Mouse (Mus musculus): ENCODE data around the gene Slc22a1.

Slc22a1 gene

DNA sequence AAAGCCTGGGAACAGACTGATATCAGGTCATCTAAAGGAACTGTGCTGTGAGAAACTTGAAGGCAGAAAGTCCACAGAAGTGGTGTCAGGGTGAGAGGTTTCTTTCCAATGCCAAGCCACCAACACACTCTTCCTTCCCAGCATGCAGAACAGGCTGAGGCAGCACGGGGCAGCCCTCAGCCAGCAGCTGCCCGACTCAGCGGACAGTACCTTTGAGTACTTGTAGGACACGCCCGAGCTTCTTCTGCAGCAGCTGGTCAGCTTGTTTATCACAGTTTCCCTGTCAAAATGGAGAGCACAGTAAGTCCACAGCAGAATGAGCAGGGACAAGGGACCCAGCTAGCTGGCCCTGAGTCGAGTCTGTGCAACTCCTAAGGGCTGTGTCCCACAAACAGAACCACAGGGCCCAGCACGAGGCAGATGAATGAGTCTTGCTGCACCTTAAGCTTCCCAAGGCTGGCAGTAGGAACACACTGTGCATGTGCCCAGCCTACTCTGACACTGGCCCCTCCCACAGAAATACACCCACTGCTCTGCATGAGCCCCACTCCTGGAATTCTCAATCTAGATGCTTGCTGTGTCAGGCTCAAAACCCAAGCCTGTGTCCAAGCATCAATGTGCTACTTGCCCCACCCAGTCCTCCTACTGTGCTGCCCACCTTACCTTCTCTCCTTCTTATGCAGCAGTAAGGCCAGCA is 9.4 kb upstream of the Slc22a1 start:
- DNase-seq (ENCODE audit: low read depth, low spot score): no peak

DNA sequence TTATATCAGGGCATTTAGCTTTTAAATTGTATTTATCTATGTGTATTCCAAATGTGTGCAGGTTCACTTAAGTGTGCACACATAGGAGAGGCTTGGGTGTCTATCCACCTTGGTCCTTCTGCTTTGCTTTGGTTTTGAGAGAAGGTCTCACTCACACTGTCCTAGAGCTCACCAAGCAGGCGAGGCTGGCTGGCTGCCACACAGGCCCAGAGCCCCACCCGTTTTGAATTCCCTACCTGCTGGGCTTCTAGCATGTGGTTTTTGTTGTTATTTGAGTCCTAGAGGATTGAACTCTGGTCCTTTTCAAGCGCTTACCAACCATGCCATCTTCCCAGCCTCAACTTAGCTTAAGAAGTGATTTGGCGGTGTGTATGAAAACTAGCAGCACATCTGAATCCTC is 8.8 kb upstream of the Slc22a1 start:
- no peak for DNase-seq (ENCODE audit: low read depth, low spot score)

DNA sequence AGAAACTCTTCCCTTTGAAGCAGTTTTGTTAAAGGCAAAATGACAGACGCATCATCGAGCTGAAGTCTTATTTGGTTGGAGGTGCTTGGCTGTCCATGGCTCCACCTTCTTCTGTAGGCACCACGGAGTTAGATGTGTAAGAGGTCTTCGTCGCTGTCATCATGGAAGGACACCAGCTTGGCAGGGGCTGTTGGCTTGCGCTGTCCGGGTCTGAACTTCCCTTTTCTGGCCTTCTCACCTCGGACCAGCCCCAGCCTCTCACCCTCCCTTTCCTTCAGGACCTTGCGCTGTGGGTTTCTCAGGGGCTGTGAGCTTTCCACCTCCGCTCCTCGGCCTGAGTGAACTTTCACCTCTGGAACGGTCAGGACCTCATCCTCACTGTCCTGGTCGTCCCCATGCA is 8.0 kb upstream of the Slc22a1 start:
- no peak for DNase-seq (ENCODE audit: low read depth, low spot score)

DNA sequence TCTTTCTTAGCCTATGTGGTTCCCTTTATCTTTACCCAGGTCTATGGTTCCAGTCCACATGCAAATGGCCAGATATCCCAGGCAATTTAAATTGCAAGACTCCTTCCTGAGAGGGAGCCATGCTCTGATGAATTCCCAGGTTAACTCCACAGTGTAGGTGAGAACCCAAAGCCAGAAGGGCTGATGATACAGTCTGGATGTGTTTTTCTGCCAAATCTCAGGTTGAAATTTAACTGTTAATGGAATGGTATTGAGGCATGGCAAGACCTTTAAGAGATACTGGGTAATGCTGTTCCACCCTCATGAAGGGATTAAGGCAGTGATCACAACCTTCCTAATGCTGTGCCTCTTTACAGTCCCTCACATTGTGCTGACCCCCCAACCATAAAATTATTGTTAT is 2.6 kb upstream of the Slc22a1 start:
- DNase-seq (ENCODE audit: low read depth, low spot score): no peak

DNA sequence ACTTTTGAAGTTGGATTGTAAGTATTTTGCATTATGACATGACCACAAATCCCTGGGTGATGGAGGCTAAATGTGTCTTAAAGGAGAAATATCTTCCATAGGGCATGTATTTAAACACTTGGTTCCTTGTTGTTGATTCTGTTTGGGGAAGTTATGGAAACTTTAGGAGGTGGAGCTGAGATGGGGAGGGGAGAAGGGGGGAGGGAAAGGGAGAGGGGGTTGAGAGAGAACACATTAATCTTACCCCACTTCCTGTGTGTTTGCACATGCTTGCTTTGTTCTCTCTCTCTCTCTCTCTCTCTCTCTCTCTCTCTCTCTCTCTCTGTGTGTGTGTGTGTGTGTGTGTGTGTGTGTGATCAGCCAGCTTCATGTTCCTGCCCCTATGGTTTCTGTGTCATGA is 1.5 kb upstream of the Slc22a1 start:
- DNase-seq (ENCODE audit: low read depth, low spot score): peak; percentile 52

DNA sequence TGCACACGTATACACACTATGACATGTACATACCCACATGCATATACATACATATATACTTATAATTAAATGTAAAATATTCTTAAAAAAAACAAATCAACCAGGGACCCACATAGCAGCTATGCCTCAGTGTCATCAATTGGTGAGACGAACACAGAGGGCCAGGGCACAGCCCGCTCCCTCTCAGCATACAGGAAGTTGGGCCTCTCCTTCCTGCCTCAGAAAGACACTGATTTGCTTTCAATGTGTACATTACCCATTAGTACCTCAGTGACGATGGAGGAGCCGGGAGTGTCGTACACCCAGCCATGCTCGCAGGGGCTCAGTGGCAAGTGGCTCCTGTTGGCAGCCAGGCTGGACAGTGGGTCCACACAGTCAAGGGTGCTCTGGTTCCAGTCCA is 649 bp downstream of the Slc22a1 start:
- peak; percentile 35 for DNase-seq (ENCODE audit: low read depth, low spot score)

GRCm38 (mm10) chr17:12673871-12674270 is 1.8 kb downstream of the Slc22a1 start:
- no peak for DNase-seq (ENCODE audit: low read depth, low spot score)

DNA sequence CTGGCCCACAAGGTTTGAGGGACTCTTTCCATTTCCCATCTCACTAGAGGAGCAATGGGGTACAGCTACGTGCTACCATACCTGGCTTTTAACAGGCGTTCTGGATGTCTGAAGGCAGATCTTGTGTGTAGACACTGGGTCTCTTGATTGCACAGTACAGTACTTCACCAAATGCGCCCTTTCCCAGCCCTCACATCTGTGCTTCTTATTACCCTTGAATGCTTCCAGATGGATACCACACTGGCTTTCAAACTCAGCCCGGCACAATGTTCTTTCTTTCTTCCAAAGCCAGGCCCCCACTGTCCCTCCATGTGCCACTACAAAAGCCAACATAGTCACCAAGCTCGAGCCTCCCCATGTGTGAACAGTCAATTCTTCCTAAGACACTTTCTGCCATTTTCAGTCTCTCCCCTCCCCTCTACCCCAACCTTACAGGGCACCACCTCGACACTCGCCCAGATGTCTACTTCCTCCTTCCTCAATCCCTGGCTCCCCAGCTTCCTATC is 3.3 kb downstream of the Slc22a1 start:
- DNase-seq (ENCODE audit: low read depth, low spot score): no peak

DNA sequence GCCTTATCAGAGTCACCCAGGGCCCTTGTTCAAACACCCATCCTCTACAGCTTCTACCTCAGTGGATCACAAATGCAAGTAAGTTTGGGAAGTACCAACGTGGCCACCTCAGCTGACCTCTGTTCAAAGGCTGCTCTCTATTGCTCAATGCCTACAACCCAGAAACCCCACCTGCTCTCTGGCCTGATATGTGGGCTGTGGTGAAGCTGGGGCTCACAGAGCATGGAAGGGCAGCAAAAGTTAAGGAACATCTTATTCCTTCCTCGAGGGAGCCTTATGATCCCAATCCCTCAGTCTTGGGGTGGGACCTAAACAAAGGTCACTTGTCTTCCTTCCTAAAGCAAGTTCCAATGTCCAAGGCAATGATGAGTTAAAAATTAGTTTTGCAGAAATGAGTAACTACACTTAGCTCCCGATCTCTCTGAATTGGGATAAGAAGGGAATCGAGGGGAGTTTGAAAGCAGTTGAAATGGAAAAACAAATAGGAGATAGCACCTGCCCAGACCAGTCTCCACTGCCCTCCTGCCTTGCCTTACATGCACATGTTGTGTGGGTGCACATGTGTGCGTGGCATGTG is 4.5 kb downstream of the Slc22a1 start:
- no peak for DNase-seq (ENCODE audit: low read depth, low spot score)

DNA sequence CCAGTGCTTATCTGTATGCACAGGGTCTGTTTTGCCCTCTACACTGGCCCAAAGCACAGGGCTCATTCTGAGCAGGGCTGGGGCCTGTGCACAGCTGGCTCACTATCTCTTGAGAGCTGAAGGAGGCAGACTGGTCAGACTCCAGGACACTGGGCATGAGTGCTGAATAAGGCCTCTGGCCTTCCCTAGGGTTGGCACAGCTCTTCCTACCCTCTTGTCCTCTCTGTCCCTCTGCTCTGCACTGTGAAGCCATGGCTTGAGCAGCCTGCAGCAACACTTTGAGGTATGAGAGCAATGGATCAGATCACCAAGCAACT is 6.3 kb downstream of the Slc22a1 start:
- no peak for DNase-seq (ENCODE audit: low read depth, low spot score)

- DNase-seq (ENCODE audit: low read depth, low spot score): no peak
Measured at GRCm38 (mm10) chr17:12668478-12669362, 6.9 kb downstream of the Slc22a1 start.

- DNase-seq (ENCODE audit: low read depth, low spot score): no peak
Measured at GRCm38 (mm10) chr17:12664156-12664555, 11.5 kb downstream of the Slc22a1 start.

DNA sequence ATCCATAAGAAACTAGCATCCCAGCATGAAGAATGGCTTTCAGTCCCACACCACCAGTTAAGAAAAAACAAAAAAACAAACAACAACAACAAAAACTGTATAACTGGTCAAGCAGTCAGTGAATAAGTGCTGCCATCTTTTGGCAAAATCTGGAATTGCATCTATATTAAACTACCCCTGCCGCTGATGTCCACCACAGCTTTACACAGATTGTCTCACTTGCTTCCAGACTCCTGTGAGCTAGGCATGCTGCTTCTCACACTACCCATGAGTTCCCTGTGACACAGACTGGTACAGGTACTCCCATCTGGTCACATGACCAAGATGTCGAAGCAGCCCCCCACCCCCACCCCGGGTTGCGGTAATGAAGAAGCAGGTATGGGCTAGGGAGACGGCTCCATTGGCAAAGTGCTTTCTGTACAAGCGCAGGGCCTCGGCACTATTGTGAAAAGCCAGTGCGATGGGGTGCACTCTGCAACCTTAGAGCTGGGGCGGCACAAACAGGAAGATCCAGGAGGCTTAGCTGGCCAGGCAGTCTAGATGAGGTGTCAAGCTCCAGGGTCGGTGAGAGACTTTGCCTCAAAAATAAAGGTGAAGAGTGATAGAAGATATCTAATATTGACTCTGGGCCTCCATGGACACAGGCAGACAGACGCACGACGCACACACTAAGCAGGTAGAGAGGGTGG is 14.9 kb downstream of the Slc22a1 start:
- peak; percentile 37 for DNase-seq (ENCODE audit: low read depth, low spot score)

DNA sequence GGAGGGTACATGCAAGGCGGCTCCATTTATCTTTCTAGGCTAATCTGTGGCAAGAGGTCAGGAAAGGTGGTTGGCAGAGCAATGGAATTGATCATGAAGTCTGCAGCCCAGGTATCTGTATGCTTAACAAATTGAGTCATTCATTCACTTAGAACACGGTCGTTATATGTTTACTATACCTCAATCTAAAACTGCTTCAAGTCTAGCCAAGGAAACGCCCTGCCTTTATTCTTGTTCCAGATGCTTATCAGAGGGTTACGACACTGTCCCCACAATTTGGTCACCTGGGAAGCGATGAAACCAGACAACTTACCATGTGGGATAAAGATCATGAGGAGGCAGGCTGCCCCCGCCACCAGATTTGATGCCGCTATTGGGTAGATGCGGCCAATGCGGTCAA is 16.4 kb downstream of the Slc22a1 start:
- no peak for DNase-seq (ENCODE audit: low read depth, low spot score)

DNA sequence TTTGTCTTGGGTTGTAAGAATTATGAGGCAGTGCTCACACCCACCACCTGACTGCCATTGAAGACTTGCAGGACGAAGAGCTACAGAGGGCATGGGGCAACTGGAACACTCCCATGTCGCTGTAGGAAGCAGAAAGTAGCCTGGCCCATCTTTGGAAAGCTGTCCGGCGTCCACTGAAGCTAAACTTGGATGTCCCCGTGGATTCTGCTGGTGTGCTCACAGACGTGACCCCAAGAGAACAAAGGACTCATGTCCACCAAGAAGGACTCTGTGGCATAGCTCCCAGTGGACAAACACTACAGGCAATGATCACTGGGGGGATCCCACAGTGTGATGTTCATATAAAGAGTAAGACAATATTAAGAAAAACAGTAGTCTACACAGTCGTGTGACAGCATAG is 16.8 kb downstream of the Slc22a1 start:
- no peak for DNase-seq (ENCODE audit: low read depth, low spot score)

GRCm38 (mm10) chr17:12655826-12656225 is 19.8 kb downstream of the Slc22a1 start:
- DNase-seq (ENCODE audit: low read depth, low spot score): peak; percentile 67

DNA sequence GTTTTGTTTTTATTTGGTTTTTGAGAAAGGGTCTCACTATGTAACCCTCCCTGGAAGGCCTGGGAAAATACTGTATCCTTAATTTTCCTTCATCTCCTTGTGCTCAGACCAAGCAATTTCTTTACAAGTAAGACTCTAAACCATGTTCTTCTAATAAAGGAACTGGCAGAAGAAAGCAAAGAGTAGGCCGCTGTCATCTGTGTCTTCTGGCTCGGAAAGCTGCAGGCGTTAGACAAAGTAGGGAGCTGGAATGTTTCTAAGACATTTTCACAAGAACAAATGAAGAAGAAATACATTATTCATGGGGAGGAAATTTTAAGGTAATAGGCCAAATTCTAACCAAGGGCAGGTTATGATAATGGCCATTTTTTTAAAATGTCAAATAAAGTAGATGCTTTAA is 21.6 kb downstream of the Slc22a1 start:
- no peak for DNase-seq (ENCODE audit: low read depth, low spot score)

DNA sequence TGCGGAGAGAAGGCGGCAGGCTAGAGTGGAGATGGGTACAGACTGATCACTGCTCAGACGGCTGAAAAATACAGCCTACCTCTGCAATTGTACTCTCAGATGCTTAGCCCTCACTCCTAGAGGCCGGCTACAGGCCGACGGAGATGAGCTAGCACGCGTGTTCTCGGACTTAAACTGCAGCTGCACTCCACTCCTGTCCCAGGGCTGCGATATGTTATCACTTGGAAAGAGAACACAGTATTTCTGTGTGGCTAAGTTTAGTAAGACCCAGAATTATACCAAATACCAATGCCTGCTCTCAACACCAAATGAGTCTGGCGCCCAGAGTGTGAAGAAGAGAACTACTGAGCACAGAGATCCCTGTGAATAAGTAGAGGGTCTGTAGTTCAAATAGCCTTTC is 23.0 kb downstream of the Slc22a1 start:
- DNase-seq (ENCODE audit: low read depth, low spot score): no peak

GRCm38 (mm10) chr17:12645461-12645860 is 30.2 kb downstream of the Slc22a1 start:
- DNase-seq (ENCODE audit: low read depth, low spot score): no peak

DNA sequence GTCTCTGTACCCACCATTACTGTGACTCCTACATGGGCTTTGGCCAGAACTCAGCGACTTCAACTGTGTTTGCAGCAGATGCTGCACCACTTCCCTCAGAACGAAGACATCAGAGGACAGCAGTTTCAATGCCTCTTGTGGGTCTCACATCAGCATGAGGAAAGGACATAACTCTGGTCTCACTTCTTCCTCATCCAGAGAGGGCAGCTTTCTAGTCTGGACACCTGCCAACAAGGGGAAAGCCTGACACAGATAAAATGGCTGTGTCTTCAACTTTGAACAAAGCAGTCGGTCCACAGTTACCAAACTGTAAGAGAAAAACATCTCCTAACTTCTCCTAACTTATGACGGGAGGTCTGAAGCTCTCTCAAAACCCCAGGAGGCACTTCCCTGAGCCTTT is 34.5 kb downstream of the Slc22a1 start:
- no peak for DNase-seq (ENCODE audit: low read depth, low spot score)

DNA sequence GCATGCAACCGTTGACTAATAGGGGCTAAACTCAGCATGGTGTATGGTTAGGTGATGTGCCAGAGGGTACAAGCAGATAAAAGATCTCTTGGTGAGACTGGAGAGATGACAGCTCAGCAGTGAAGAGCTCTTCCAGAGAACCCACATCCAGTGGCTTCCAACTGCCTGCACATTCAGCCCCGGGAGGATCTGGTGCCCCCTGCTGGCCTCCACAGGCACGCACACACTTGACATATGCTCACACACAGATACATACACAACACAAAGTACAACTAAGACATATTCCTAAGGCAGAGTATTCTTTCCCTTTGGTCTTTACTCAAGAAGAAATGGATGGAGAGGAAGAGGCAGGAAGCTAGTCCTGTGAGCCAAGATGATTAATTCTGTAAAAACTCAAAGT is 36.0 kb downstream of the Slc22a1 start:
- DNase-seq (ENCODE audit: low read depth, low spot score): no peak

DNA sequence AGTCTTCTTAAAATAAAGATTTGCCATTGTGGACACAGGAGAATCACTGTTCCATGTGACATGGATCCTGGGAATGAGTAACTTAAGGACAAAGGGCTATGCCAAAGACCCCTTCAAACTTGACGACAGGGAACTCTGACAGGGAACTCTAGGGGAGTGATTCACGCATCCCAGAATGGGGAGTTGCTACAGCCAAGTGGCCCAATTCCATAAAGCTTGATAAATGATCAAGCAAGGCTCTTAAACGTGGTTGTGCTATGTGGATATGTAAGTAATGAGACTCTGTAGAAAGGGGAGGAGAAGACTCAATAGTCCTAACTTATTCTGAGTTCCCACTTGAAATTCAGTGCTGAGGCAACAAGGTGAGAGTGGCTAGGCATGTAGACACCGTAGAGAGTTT is 40.8 kb downstream of the Slc22a1 start:
- DNase-seq (ENCODE audit: low read depth, low spot score): no peak

Data from CD4-positive helper T cell, adult 2 months (primary cell).